Mouse (Mus musculus) MEL (cell line): Measurements from ENCODE around the gene Sall1. TPM values are rescaled to one million over a fixed set of nuclear protein-coding genes. Genes with fewer than 3 reads are reported as not detected.

Source experiments
- DNase-seq: peaks from one replicate; pipeline ENCODE4 v3.0.0; 2011; ENCODE audit warnings: low read depth, low spot score
- H3K27ac ChIP-seq: 2 replicates; pipeline ENCODE4 v1.5.1; 2012; ENCODE audit warnings: low read depth, mild to moderate bottlenecking, control low read depth, low read length, moderate library complexity; ENCODE audit not compliant: control insufficient read depth
- H3K27me3 ChIP-seq, 2 experiments: fragments of 150-350 bp in 1 of 2; sonication (generic) in 1 of 2; 2 replicates each; pipeline ENCODE4 v1.6.1; 2012; ENCODE audit warnings: low read length in 2 of 2, mild to moderate bottlenecking in 2 of 2, improper control_type of control experiment in 1 of 2, moderate library complexity in 1 of 2; ENCODE audit not compliant: insufficient read depth in 2 of 2, control insufficient read depth in 1 of 2
- H3K36me3 ChIP-seq, 2 experiments: 2 replicates each; pipeline ENCODE4 v1.6.1; 2012 to 2014; ENCODE audit warnings: low read length in 2 of 2, improper control_type of control experiment in 1 of 2, inconsistent platforms in 1 of 2, mild to moderate bottlenecking in 1 of 2; ENCODE audit not compliant: insufficient read depth in 2 of 2, control insufficient read depth in 1 of 2
- H3K4me1 ChIP-seq, 2 experiments: fragments of 150-350 bp in 1 of 2; sonication (generic) in 1 of 2; 2 replicates each; pipeline ENCODE4 v1.6.1; 2012; ENCODE audit warnings: low read length in 2 of 2, improper control_type of control experiment in 1 of 2, mild to moderate bottlenecking in 1 of 2; ENCODE audit not compliant: insufficient read depth in 2 of 2, control insufficient read depth in 1 of 2
- H3K4me3 ChIP-seq, 2 experiments: fragments of 150-350 bp in 1 of 2; sonication (generic) in 1 of 2; 2 replicates each; pipeline ENCODE4 v1.5.1; 2012; ENCODE audit warnings: low read depth in 2 of 2, low read length in 2 of 2, mild to moderate bottlenecking in 2 of 2, moderate library complexity in 2 of 2, control low read depth in 1 of 2, improper control_type of control experiment in 1 of 2; ENCODE audit not compliant: control insufficient read depth in 1 of 2, insufficient read depth in 1 of 2
- H3K79me2 ChIP-seq: 2 replicates; pipeline ENCODE4 v1.6.1; 2012; ENCODE audit warnings: mild to moderate bottlenecking, low read length, moderate library complexity; ENCODE audit not compliant: control insufficient read depth, poor library complexity, insufficient read depth
- H3K9ac ChIP-seq: 2 replicates; pipeline ENCODE4 v1.6.1; 2012; ENCODE audit warnings: low read depth, mild to moderate bottlenecking, control low read depth, low read length, moderate library complexity; ENCODE audit not compliant: control insufficient read depth, poor library complexity, severe bottlenecking
- H3K9me3 ChIP-seq: fragments of 150-350 bp; sonication (generic); replicated peaks from 2 replicates; pipeline ENCODE4 v1.6.1; 2012; ENCODE audit warnings: mild to moderate bottlenecking, low read length, improper control_type of control experiment, moderate library complexity; ENCODE audit not compliant: insufficient read depth
- ELF1 ChIP-seq: IDR thresholded peaks from 2 replicates; pipeline ENCODE4 v1.6.1; 2014; ENCODE audit warnings: low read depth, mild to moderate bottlenecking, inconsistent platforms, low read length, improper control_type of control experiment, moderate library complexity
- ETS1 ChIP-seq: IDR thresholded peaks from 2 replicates; pipeline ENCODE4 v1.6.1; 2012; ENCODE audit warnings: low read depth, mild to moderate bottlenecking, inconsistent platforms, low read length, improper control_type of control experiment, moderate library complexity
- GABPA ChIP-seq: IDR thresholded peaks from 2 replicates; pipeline ENCODE4 v1.6.1; 2012; ENCODE audit warnings: low read depth, mild to moderate bottlenecking, inconsistent platforms, low read length, improper control_type of control experiment, moderate library complexity
- HCFC1 ChIP-seq: IDR thresholded peaks from 2 replicates; pipeline ENCODE4 v1.6.1; 2012; ENCODE audit warnings: low read depth, mild to moderate bottlenecking, inconsistent platforms, low read length, improper control_type of control experiment, moderate library complexity
- JUND ChIP-seq: IDR thresholded peaks from 2 replicates; pipeline ENCODE4 v1.6.1; 2011; ENCODE audit warnings: low read depth, mild to moderate bottlenecking, improper control_type of control experiment, low read length
- KAT2A ChIP-seq: conservative IDR thresholded peaks from 2 replicates; pipeline ENCODE4 v1.6.1; 2012; ENCODE audit warnings: low read depth, low read length, improper control_type of control experiment, inconsistent platforms
- MAFK ChIP-seq: IDR thresholded peaks from 2 replicates; pipeline ENCODE4 v1.6.1; 2011; ENCODE audit warnings: low read depth, mild to moderate bottlenecking, low read length, improper control_type of control experiment, borderline replicate concordance
- MEF2A ChIP-seq: IDR thresholded peaks from 2 replicates; pipeline ENCODE4 v1.6.1; 2014; ENCODE audit warnings: low read depth, mild to moderate bottlenecking, inconsistent platforms, low read length, improper control_type of control experiment; ENCODE audit not compliant: poor library complexity, insufficient replicate concordance, severe bottlenecking; ENCODE audit errors: extremely low read depth
- MXI1 ChIP-seq: IDR thresholded peaks from 2 replicates; pipeline ENCODE4 v1.6.1; 2011; ENCODE audit warnings: mild to moderate bottlenecking, low read depth, low read length, improper control_type of control experiment
- MYB ChIP-seq: IDR thresholded peaks from 2 replicates; pipeline ENCODE4 v1.6.1; 2011; ENCODE audit warnings: mild to moderate bottlenecking, low read depth, low read length, improper control_type of control experiment
- MYC ChIP-seq: IDR thresholded peaks from 2 replicates; pipeline ENCODE4 v1.6.1; 2011; ENCODE audit warnings: low read depth, mild to moderate bottlenecking, low read length, improper control_type of control experiment, moderate library complexity
- NRF1 ChIP-seq: IDR thresholded peaks from 2 replicates; pipeline ENCODE4 v1.6.1; 2014; ENCODE audit warnings: low read depth, mild to moderate bottlenecking, inconsistent platforms, low read length, improper control_type of control experiment, moderate library complexity; ENCODE audit not compliant: poor library complexity, insufficient read depth, severe bottlenecking
- POLR2AphosphoS5 ChIP-seq: IDR thresholded peaks from 2 replicates; pipeline ENCODE4 v1.6.1; 2012; ENCODE audit warnings: low read depth, borderline replicate concordance, mild to moderate bottlenecking, inconsistent platforms, low read length, moderate library complexity, mixed read lengths
- SMC3 ChIP-seq: IDR thresholded peaks from 2 replicates; pipeline ENCODE4 v1.6.1; 2011; ENCODE audit warnings: low read depth, low read length, improper control_type of control experiment
- TAL1 ChIP-seq: IDR thresholded peaks from 2 replicates; pipeline ENCODE4 v1.6.1; 2012; ENCODE audit warnings: mild to moderate bottlenecking, inconsistent platforms, low read length, moderate library complexity, mixed read lengths
- TBP ChIP-seq: IDR thresholded peaks from 2 replicates; pipeline ENCODE4 v1.8.0; 2011; ENCODE audit warnings: low read depth, low read length, improper control_type of control experiment
- USF1 ChIP-seq: IDR thresholded peaks from 2 replicates; pipeline ENCODE4 v1.6.1; 2014; ENCODE audit warnings: low read depth, mild to moderate bottlenecking, inconsistent platforms, low read length, improper control_type of control experiment, moderate library complexity
- ZC3H11A ChIP-seq: IDR thresholded peaks from 2 replicates; pipeline ENCODE4 v1.6.1; 2012; ENCODE audit warnings: low read depth, mild to moderate bottlenecking, inconsistent platforms, low read length, improper control_type of control experiment
- ZKSCAN1 ChIP-seq: IDR thresholded peaks from 2 replicates; pipeline ENCODE4 v1.6.1; 2012; ENCODE audit warnings: low read depth, mild to moderate bottlenecking, inconsistent platforms, low read length, improper control_type of control experiment, moderate library complexity
- ZMIZ1 ChIP-seq: IDR thresholded peaks from 2 replicates; pipeline ENCODE4 v1.6.1; 2012; ENCODE audit warnings: low read depth, mild to moderate bottlenecking, inconsistent platforms, low read length, improper control_type of control experiment, moderate library complexity
- polyA plus RNA-seq, 2 experiments: library from polyadenylated mRNA; stranded (reverse) in 1 of 2; unstranded in 1 of 2; fragments of >175 nt in 1 of 2; fragments of >200 nt in 1 of 2; gene quantifications; 2 replicates each; pipeline versions ENCODE4 v1.2.1 to v1.2.4; 2012; ENCODE audit warnings: low replicate concordance in 2 of 2, low read depth in 1 of 2; ENCODE audit not compliant: insufficient read length in 2 of 2, insufficient read depth in 1 of 2, missing spikeins in 1 of 2
- total RNA-seq: library from RNA; depleted of rRNA; stranded (reverse); fragments of 300-350 nt; gene quantifications from 2 replicates; pipeline ENCODE4 v1.2.3, GENCODE M21; 2012

Sall1 gene
- total and polyA plus RNA-seq, 3 experiments, result not detected

DNA sequence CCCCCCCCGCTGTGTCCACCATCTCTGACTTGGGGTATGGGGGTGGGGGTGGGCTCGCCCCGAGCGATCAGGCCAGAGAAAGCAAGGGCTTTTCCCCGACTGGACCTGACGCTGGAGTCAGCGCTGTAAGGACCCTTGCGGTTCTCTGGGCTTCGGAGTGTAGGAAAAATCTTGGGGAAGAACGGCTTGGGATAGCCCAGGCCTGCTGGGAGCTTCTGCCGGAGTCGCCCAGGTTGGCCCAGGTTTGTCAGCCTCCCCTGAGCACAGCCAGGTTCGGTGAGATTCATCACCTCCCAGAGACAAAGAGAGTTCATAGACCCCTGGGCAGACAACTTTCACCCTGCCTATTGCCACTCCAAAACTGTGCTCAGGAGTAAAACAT is 17.8 kb downstream of the Sall1 start:
- no peaks in the 10 kb centered on the region for H3K9me3 ChIP-seq
- DNase-seq, result no peak
- no peaks in the 10 kb centered on the region for H3K4me1 ChIP-seq
- no peak overlapping the region for H3K4me3 ChIP-seq
- no peaks in the 10 kb centered on the region for H3K36me3 ChIP-seq
- no peaks in the 10 kb centered on the region for H3K79me2 ChIP-seq
- no peak overlapping the region for H3K9ac ChIP-seq
- H3K27me3 ChIP-seq, result no peaks in the 10 kb centered on the region
- H3K27ac ChIP-seq, result no peak overlapping the region
- TF ChIP-seq POLR2AphosphoS5, result no peak
- no peak for TF ChIP-seq NRF1
- TF ChIP-seq ETS1, result no peak
- TF ChIP-seq GABPA, result no peak
- no peak for TF ChIP-seq ZMIZ1
- TF ChIP-seq ZKSCAN1, result no peak
- no peak for TF ChIP-seq HCFC1
- TF ChIP-seq MAFK, result no peak
- TF ChIP-seq MEF2A, result no peak

DNA sequence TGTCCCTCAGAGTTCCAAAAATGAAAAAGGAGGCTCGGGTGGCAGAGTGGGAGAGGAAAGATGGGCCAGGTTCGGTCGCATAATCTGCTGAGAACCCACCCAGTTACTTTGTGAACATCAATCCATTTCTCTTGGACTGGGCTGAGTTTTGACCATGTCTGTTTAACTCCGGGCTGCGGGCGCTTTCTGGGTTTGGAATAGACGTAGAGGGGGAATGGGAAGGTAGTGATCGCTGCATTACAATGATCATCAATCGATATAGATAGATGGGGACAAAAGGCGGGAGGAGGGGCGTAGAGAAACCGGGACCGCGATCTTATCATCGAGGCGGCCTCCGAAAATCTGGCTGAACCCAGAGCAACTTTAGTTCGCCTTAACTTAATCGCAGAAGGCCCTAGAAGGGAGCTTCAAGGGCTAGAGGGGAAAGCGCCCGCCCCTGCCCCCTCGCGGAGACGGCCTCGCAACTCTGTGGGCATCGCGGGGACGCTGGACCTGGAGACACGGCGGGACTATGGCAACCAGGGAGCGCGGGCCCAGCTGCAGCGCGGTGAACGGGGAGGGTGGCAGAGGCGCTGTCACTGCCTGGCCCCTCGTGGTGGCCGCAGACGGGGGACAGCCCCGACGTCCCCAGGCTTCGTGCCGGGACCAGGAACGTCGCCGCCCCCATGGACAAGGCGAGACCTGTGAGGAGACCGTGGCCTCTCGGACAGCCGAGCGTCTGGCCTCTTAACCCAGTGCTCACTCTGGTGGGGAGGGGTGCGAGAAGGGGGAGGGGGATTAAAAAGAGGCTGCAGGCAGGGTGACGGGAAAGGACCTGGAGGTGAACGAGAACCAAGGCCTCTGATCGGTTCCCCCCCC is 18.5 kb downstream of the Sall1 start:
- no peak for TF ChIP-seq TAL1
- no peak for TF ChIP-seq ETS1
- no peak for TF ChIP-seq ELF1
- no peak for TF ChIP-seq USF1
- TF ChIP-seq ZC3H11A, result no peak
- TF ChIP-seq GABPA, result no peak
- TF ChIP-seq JUND, result no peak
- no peak for TF ChIP-seq TBP
- no peak for TF ChIP-seq MXI1
- no peak for TF ChIP-seq NRF1
- no peak for TF ChIP-seq SMC3
- no peak for TF ChIP-seq KAT2A
- no peak for TF ChIP-seq MYB
- no peak for TF ChIP-seq MYC
- no peak for TF ChIP-seq HCFC1
- TF ChIP-seq ZMIZ1, result no peak
- Histone ChIP-seq H3K4me1 (no peaks in the 10 kb centered on the region), H3K9me3 (no peaks in the 10 kb centered on the region), H3K27me3 (no peaks in the 10 kb centered on the region), H3K9ac (no peak overlapping the region), H3K36me3 (no peaks in the 10 kb centered on the region), H3K4me3 (no peak overlapping the region), H3K27ac (no peak overlapping the region), H3K79me2 (no peaks in the 10 kb centered on the region)
- DNase-seq, result no peak
